Mouse (Mus musculus): ENCODE measurements around the gene Elovl6. TPM values are rescaled to one million over a fixed set of nuclear protein-coding genes. Genes with fewer than 3 reads are reported as not detected.

Gene Elovl6
- total RNA-seq, 2 experiments from 2014 or later = 19.4 to 24.2 TPM

GRCm38 (mm10) chr3:129596098-129596497 is 63.9 kb downstream of the Elovl6 start:
- DNase-seq (ENCODE audit: low spot score in 2 of 2) = no peak

- no peak for DNase-seq (ENCODE audit: low spot score in 2 of 2)
Observed at GRCm38 (mm10) chr3:129602289-129602688, 70.1 kb downstream of the Elovl6 start.

- DNase-seq (ENCODE audit: low spot score in 2 of 2) = no peak
Observed at GRCm38 (mm10) chr3:129605487-129605886, 73.3 kb downstream of the Elovl6 start.

GRCm38 (mm10) chr3:129605934-129606333 is 73.8 kb downstream of the Elovl6 start:
- no peak for DNase-seq (ENCODE audit: low spot score in 2 of 2)

GRCm38 (mm10) chr3:129611626-129612025 is 79.5 kb downstream of the Elovl6 start:
- DNase-seq (ENCODE audit: low spot score in 2 of 2) = no peak

GRCm38 (mm10) chr3:129612311-129613097 is 80.3 kb downstream of the Elovl6 start:
- no peak for DNase-seq (ENCODE audit: low spot score in 2 of 2)

GRCm38 (mm10) chr3:129613756-129614155 is 81.6 kb downstream of the Elovl6 start:
- DNase-seq (ENCODE audit: low spot score in 2 of 2) = no peak

- DNase-seq (ENCODE audit: low spot score in 2 of 2) = no peak
Observed at GRCm38 (mm10) chr3:129614216-129614615, 82.1 kb downstream of the Elovl6 start.

GRCm38 (mm10) chr3:129617450-129617849 is 85.3 kb downstream of the Elovl6 start:
- no peak for DNase-seq (ENCODE audit: low spot score in 2 of 2)

GRCm38 (mm10) chr3:129619194-129619775 is 87.1 kb downstream of the Elovl6 start:
- DNase-seq (ENCODE audit: low spot score in 2 of 2) = no peak

GRCm38 (mm10) chr3:129620802-129621201 is 88.6 kb downstream of the Elovl6 start:
- DNase-seq (ENCODE audit: low spot score in 2 of 2) = no peak

- no peak for DNase-seq (ENCODE audit: low spot score in 2 of 2)
Observed at GRCm38 (mm10) chr3:129621255-129621654, 89.1 kb downstream of the Elovl6 start.

- no peak for DNase-seq (ENCODE audit: low spot score in 2 of 2)
Observed at GRCm38 (mm10) chr3:129622120-129622519, 90.0 kb downstream of the Elovl6 start.

- DNase-seq (ENCODE audit: low spot score in 2 of 2) = no peak
Observed at GRCm38 (mm10) chr3:129622705-129623104, 90.5 kb downstream of the Elovl6 start.

GRCm38 (mm10) chr3:129624193-129624805 is 92.1 kb downstream of the Elovl6 start:
- DNase-seq (ENCODE audit: low spot score in 2 of 2) = no peak

- DNase-seq (ENCODE audit: low spot score in 2 of 2) = no peak
Observed at GRCm38 (mm10) chr3:129627281-129627680, 95.1 kb downstream of the Elovl6 start.

- DNase-seq (ENCODE audit: low spot score in 2 of 2) = no peak
Observed at GRCm38 (mm10) chr3:129631018-129631417, 98.9 kb downstream of the Elovl6 start.

- no peak for DNase-seq (ENCODE audit: low spot score in 2 of 2)
Observed at GRCm38 (mm10) chr3:129631857-129632256, 99.7 kb downstream of the Elovl6 start.

GRCm38 (mm10) chr3:129633518-129633917 is 101.4 kb downstream of the Elovl6 start:
- DNase-seq (ENCODE audit: low spot score in 2 of 2) = no peak

GRCm38 (mm10) chr3:129634260-129634901 is 102.2 kb downstream of the Elovl6 start:
- no peak for DNase-seq (ENCODE audit: low spot score in 2 of 2)

GRCm38 (mm10) chr3:129637446-129637845 is 105.3 kb downstream of the Elovl6 start:
- no peak for DNase-seq (ENCODE audit: low spot score in 2 of 2)

- no peak for DNase-seq (ENCODE audit: low spot score in 2 of 2)
Observed at GRCm38 (mm10) chr3:129639701-129640100, 107.5 kb downstream of the Elovl6 start.
